Mouse (Mus musculus) lung, embryonic 16.5 days (tissue): Measurements from ENCODE around the gene Tulp4. TPM values are rescaled to one million over a fixed set of nuclear protein-coding genes. Genes with fewer than 3 reads are reported as not detected.
A peak's percentile ranks its signal among the peaks of the same experiment; 100 is the strongest.

ENCODE experiments used
- ATAC-seq: fragments of 200-750 bp; cut with Nextera tagmentation; 2 replicates; pipeline ENCODE4 v1.8.0; 2017; ENCODE audit warnings: low read depth, mild to moderate bottlenecking, moderate library complexity
- H3K27ac ChIP-seq: fragments of 300-500 bp; sonication (generic); 2 replicates; pipeline ENCODE4 v1.5.1; 2014; ENCODE audit warnings: mild to moderate bottlenecking, control low read depth, low read length
- H3K27me3 ChIP-seq: fragments of 300-500 bp; sonication (generic); 2 replicates; pipeline ENCODE4 v1.6.1; 2014; ENCODE audit warnings: low read depth, low read length, mixed read lengths; ENCODE audit not compliant: control insufficient read depth, insufficient read depth
- H3K36me3 ChIP-seq: fragments of 300-500 bp; sonication (generic); 2 replicates; pipeline ENCODE4 v1.6.1; 2014; ENCODE audit warnings: low read length; ENCODE audit not compliant: control insufficient read depth, insufficient read depth
- H3K4me1 ChIP-seq: fragments of 300-500 bp; sonication (generic); replicated peaks from 2 replicates; pipeline ENCODE4 v1.6.1; 2014; ENCODE audit warnings: low read length, mixed read lengths; ENCODE audit not compliant: control insufficient read depth, insufficient read depth
- H3K4me2 ChIP-seq: fragments of 300-500 bp; sonication (generic); 2 replicates; pipeline ENCODE4 v1.6.1; 2014; ENCODE audit warnings: low read depth, low read length, control low read depth
- H3K4me3 ChIP-seq: fragments of 300-500 bp; sonication (generic); 2 replicates; pipeline ENCODE4 v1.5.1; 2014; ENCODE audit warnings: mild to moderate bottlenecking, low read length, control low read depth
- H3K9ac ChIP-seq: fragments of 300-500 bp; sonication (generic); 2 replicates; pipeline ENCODE4 v1.6.1; 2014; ENCODE audit warnings: low read length, control low read depth
- H3K9me3 ChIP-seq: fragments of 300-500 bp; sonication (generic); 2 replicates; pipeline ENCODE4 v1.6.1; 2016; ENCODE audit warnings: low read length; ENCODE audit not compliant: control insufficient read depth
- WGBS: fragments of 180-500 bp; shearing (Covaris S2); extraction: QIAGEN DNeasy Blood & Tissue Kit; methylation state at CpG from one replicate; pipeline ENCODE4 v1.1.7; 2014; 5-methylcytosine and 5-hydroxymethylcytosine counted together
- polyA plus RNA-seq: library from polyadenylated mRNA; unstranded; fragments of >200 nt; fragmentation: Nextera tagmentation; extraction: Ambion mirVana; gene quantifications from 2 replicates; pipeline ENCODE4 v1.2.1, GENCODE M21; 2015

The Tulp4 gene
- 56.0 and 72.9 TPM in 2 replicates for polyA plus RNA-seq

DNA sequence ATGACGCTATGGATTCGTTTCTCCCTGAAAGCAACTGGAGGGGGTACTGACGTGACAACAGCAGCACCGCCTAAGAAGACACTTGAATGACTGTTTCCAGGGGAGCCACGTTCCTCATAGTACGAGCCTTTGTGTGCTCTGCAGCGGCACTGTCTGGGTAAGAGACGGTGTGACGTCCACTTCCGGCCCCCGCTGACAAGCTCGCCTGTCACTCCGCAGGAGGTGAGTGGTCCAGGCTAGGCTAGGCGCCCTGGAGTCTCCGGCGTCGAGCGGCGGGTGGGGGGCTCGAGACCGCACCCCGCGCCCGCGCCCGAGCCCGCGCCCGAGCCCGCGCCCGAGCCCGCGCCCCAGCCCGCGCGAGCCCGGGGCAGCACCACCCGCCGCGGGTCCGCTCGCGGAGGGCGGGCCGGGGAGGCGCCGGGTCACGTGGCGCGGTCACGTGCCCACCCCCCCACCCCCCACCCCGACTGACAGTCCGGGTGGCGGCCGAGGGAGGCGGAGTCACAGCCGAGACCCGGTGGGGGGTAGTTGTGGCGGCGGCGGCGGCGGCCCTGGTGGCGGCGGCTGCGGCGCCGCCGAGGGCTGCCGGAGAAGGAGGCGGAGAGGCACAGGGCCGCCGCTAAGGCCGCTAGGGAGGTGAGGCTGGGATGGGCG lies at the start of gene Tulp4:
Gene Tulp4 (plus strand): TSS at position 77 of the 654 bp plus-strand sequence.
- Histone ChIP-seq H3K27ac (peak within 1 kb of the TSS; percentile 93), H3K9me3 (no peaks in the 10 kb centered on the region), H3K4me2 (peak within 1 kb of the TSS; percentile 73), H3K36me3 (no peaks in the 10 kb centered on the region), H3K4me1 (peaks cover 13% of the 10 kb centered on the region; the same call in 1 of the 2 replicates), H3K4me3 (peak within 1 kb of the TSS; percentile 89), H3K27me3 (no peaks in the 10 kb centered on the region), H3K9ac (peak within 1 kb of the TSS; percentile 94)
- peak; percentile 97 for ATAC-seq
- 0% methylated on average over 19 of the region's 76 CpGs for WGBS

GRCm38 (mm10) chr17:6062793-6063192 lies 43.4 kb upstream of the Tulp4 start:
- Histone ChIP-seq H3K9ac (no peak overlapping the region), H3K4me3 (no peak overlapping the region), H3K27me3 (no peaks in the 10 kb centered on the region), H3K27ac (no peak overlapping the region), H3K4me1 (no peaks in the 10 kb centered on the region), H3K4me2 (no peak overlapping the region), H3K36me3 (peaks cover 5% of the 10 kb centered on the region), H3K9me3 (no peaks in the 10 kb centered on the region)
- no peak for ATAC-seq
- WGBS: 78% methylated on average over 8 of the region's 8 CpGs

GRCm38 (mm10) chr17:6063532-6063931 lies 42.7 kb upstream of the Tulp4 start:
- no peak for ATAC-seq
- Histone ChIP-seq H3K36me3 (peaks cover 5% of the 10 kb centered on the region), H3K27ac (no peak overlapping the region), H3K27me3 (no peaks in the 10 kb centered on the region), H3K9me3 (no peaks in the 10 kb centered on the region), H3K4me1 (no peaks in the 10 kb centered on the region), H3K9ac (no peak overlapping the region), H3K4me2 (no peak overlapping the region), H3K4me3 (no peak overlapping the region)
- WGBS: 79% methylated on average over 5 of the region's 5 CpGs

- 89% methylated on average over 2 of the region's 2 CpGs for WGBS
- Histone ChIP-seq H3K27ac (no peak overlapping the region), H3K9ac (no peak overlapping the region), H3K27me3 (no peaks in the 10 kb centered on the region), H3K4me1 (no peaks in the 10 kb centered on the region), H3K36me3 (peaks cover 3% of the 10 kb centered on the region), H3K4me2 (no peak overlapping the region), H3K9me3 (no peaks in the 10 kb centered on the region), H3K4me3 (no peak overlapping the region)
- ATAC-seq: no peak
Measured at GRCm38 (mm10) chr17:6066021-6066420, 40.2 kb upstream of the Tulp4 start.

- 96% methylated on average over 7 of the region's 7 CpGs for WGBS
- no peak overlapping the region for H3K4me2 ChIP-seq
- peaks cover 5% of the 10 kb centered on the region for H3K36me3 ChIP-seq
- H3K9me3 ChIP-seq: no peaks in the 10 kb centered on the region
- no peak overlapping the region for H3K27ac ChIP-seq
- no peak overlapping the region for H3K4me3 ChIP-seq
- no peaks in the 10 kb centered on the region for H3K27me3 ChIP-seq
- no peak for ATAC-seq
- no peak overlapping the region for H3K9ac ChIP-seq
- H3K4me1 ChIP-seq: no peaks in the 10 kb centered on the region
Measured at GRCm38 (mm10) chr17:6067613-6068012, 38.6 kb upstream of the Tulp4 start.

DNA sequence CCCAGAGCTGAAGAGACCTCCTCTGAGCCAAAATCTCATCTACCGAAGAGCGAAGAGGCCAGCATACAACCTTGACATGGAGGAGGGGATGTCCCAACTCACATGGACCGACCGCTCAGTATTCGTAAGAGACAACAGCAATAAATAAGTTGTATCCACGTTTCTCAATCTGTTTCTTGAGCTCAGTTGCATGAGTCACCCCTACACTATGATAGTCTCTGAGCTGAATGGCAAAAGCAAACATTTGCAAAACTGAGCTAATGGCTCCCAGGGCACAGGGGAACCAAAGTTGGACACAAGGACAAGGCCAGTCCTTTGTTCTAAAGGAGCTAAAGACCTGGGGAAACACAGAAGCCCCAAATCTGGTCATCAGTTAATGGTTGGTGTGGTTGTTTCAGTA lies 36.4 kb upstream of the Tulp4 start:
- no peak for ATAC-seq
- H3K36me3 ChIP-seq: peaks cover 7% of the 10 kb centered on the region; the same call in 1 of the 2 replicates
- H3K4me3 ChIP-seq: no peak overlapping the region
- no peaks in the 10 kb centered on the region for H3K9me3 ChIP-seq
- no peak overlapping the region for H3K27ac ChIP-seq
- WGBS: 88% methylated on average over 6 of the region's 6 CpGs
- H3K27me3 ChIP-seq: no peaks in the 10 kb centered on the region
- no peak overlapping the region for H3K4me2 ChIP-seq
- H3K4me1 ChIP-seq: no peaks in the 10 kb centered on the region
- H3K9ac ChIP-seq: no peak overlapping the region

DNA sequence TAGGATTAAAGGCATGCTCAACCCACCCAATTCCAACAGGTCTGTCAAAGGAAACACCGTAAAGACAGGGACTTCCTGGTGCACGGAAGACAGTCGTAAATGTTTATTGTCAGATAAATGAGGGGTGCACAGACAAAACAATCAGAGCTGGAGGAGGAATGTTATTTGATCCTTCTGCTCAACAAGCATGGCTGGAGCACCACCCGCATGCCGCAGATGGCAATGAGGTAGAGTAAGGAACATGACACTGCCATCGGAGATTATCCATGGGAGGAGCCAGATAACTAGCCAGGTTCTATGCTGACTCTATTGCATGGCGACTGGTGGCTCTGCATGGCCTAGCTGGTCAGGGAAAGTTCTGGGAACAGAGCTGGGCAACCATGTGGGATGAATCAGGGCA lies 32.8 kb upstream of the Tulp4 start:
- no peaks in the 10 kb centered on the region for H3K9me3 ChIP-seq
- no peak for ATAC-seq

DNA sequence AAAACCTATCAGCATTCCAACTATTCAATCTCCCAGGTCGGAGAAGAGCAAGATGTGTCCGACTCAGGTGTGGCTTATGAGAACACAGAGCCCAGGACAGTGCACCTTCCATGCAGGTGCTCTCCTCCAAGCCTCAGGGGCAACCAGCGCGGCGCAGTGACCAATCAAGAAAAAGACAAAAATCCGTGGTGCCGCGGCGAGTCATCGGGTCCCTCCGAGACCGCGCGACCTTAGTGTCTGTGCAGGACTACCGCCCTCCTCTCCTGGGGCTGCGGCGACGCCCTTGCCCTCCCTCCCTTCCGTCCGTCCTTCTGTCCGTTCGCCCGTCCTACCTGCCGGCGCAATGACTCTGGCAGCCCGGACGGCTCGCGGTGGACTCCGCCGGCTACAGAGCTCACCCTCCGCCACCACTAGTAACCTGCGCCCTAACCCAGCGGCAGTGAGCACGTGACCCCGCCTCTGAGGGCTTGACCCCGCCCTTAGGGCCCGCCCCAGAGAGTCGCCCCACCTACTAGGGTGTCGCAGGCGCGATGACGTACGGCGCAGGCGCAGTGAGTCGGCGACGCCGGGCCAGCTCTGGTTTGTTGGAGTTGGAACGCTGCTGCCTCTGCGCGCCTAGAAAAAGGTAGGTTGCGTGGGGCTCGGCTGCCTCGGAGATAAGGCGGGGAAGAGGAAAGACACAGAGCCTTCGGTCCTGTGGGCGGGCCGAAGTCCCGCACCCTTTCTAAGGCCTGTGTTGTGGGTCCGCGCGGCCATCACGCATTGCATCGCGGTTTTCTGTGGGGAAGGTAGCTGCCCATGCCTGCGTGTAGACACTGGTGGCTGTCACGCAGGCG lies 26.7 kb upstream of the Tulp4 start, which contains the start of the genes Serac1 and Gtf2h5:
Gene Serac1 (minus strand): TSS at position 455 of the 836 bp plus-strand sequence.
Gene Gtf2h5 (plus strand): TSS at position 500 of the 836 bp plus-strand sequence.
- peak; percentile 100 for ATAC-seq
- Histone ChIP-seq H3K9ac (peak within 1 kb of the TSS; percentile 80), H3K36me3 (peaks cover 2% of the 10 kb centered on the region; the same call in 1 of the 2 replicates), H3K27ac (peak within 1 kb of the TSS; percentile 70), H3K4me2 (peak within 1 kb of the TSS; percentile 89), H3K4me3 (peak within 1 kb of the TSS; percentile 64), H3K4me1 (peaks cover 7% of the 10 kb centered on the region; the same call in 1 of the 2 replicates), H3K27me3 (no peaks in the 10 kb centered on the region), H3K9me3 (no peaks in the 10 kb centered on the region)
- under 1% methylated on average over 70 of the region's 70 CpGs for WGBS

More for the DNA sequence above, 32.8 kb upstream of the Tulp4 start:
- H3K4me2 ChIP-seq: no peak overlapping the region
- no peak overlapping the region for H3K27ac ChIP-seq
- H3K9ac ChIP-seq: no peak overlapping the region
- WGBS: 82% methylated on average over 7 of the region's 7 CpGs
- 0 out of 2 replicates have a peak, but pooled peaks cover 4% of the 10 kb centered on the region for H3K36me3 ChIP-seq
- no peak overlapping the region for H3K4me3 ChIP-seq
- H3K27me3 ChIP-seq: no peaks in the 10 kb centered on the region
- peaks cover under 1% of the 10 kb centered on the region; the same call in 1 of the 2 replicates for H3K4me1 ChIP-seq

- no peak overlapping the region for H3K4me2 ChIP-seq
- peaks cover 7% of the 10 kb centered on the region for H3K36me3 ChIP-seq
- no peak overlapping the region for H3K9ac ChIP-seq
- no peaks in the 10 kb centered on the region for H3K9me3 ChIP-seq
- H3K4me3 ChIP-seq: no peak overlapping the region
- 72% methylated on average over 5 of the region's 5 CpGs for WGBS
- no peaks in the 10 kb centered on the region for H3K27me3 ChIP-seq
- no peak overlapping the region for H3K27ac ChIP-seq
- ATAC-seq: no peak
- H3K4me1 ChIP-seq: peaks cover 6% of the 10 kb centered on the region; the same call in 1 of the 2 replicates
Measured at GRCm38 (mm10) chr17:6083323-6083890, 22.8 kb upstream of the Tulp4 start.
